Mouse (Mus musculus) left cerebral cortex, postnatal 10 days (tissue): ENCODE measurements at regions not wholly inside any gene's neighbourhood (a gene's known extent, or its start where the extent isn't known, plus 50 kb on each side); places are given as distances from the start of the nearest gene placed in this dataset.

Source experiments
- DNase-seq, 2 experiments: peaks; one replicate each; pipeline ENCODE4 v3.0.0; 2021 to 2022; ENCODE audit warnings: low spot score in 2 of 2, mixed read lengths in 1 of 2; ENCODE audit errors: extremely low spot score in 1 of 2
- intact Hi-C: fragments of 180-260 bp; cut with DNase I; formaldehyde crosslinking; loops from one replicate; pipeline ENCODE4 v1.15.1; 2025

GRCm38 (mm10) chr4:101350656-101351055 is 68.4 kb upstream of the Ak4 start:
- intact Hi-C loops = loop anchor here (5.0 to 10.0 kb wide), 3 partner anchors 77 to 294 kb away; partner anchors contain the start of gene Leprot
- no peak for DNase-seq

- intact Hi-C loops = loop anchor here (5.0 to 10.0 kb wide), 3 partner anchors 77 to 295 kb away; partner anchors contain the start of gene Leprot
- DNase-seq = no peak
These were observed 68.9 kb upstream of the Ak4 start for GRCm38 (mm10) chr4:101350222-101350621.

- intact Hi-C loops = no loop called here
- peak in 1 of 2 experiments; percentile 65 for DNase-seq
These were observed 69.7 kb upstream of the Ak4 start for GRCm38 (mm10) chr4:101349413-101349812.

- DNase-seq = no peak
- intact Hi-C loops = no loop called here
These were observed 71.8 kb upstream of the Ak4 start for GRCm38 (mm10) chr4:101347309-101347708.

GRCm38 (mm10) chr4:101342071-101342762 is 76.9 kb upstream of the Ak4 start:
- intact Hi-C loops = no loop called here
- no peak for DNase-seq

GRCm38 (mm10) chr4:101340741-101341140 is 75.7 kb upstream of the Jak1 start:
- no peak for DNase-seq
- intact Hi-C loops = no loop called here

- no peak for DNase-seq
- intact Hi-C loops = no loop called here
These were observed 73.1 kb upstream of the Jak1 start for GRCm38 (mm10) chr4:101338211-101338610.

GRCm38 (mm10) chr4:101336811-101337210 is 71.7 kb upstream of the Jak1 start:
- intact Hi-C loops = no loop called here
- DNase-seq = peak in 1 of 2 experiments; percentile 38

GRCm38 (mm10) chr4:101336371-101336770 is 71.3 kb upstream of the Jak1 start:
- intact Hi-C loops = no loop called here
- no peak for DNase-seq

- intact Hi-C loops = no loop called here
- no peak for DNase-seq
These were observed 68.8 kb upstream of the Jak1 start for GRCm38 (mm10) chr4:101333868-101334267.

GRCm38 (mm10) chr4:101333036-101333435 is 68.0 kb upstream of the Jak1 start:
- DNase-seq = no peak
- intact Hi-C loops = no loop called here

GRCm38 (mm10) chr4:101331231-101331630 is 66.1 kb upstream of the Jak1 start:
- intact Hi-C loops = no loop called here
- no peak for DNase-seq

- intact Hi-C loops = no loop called here
- DNase-seq = no peak
These were observed 64.0 kb upstream of the Jak1 start for GRCm38 (mm10) chr4:101329060-101329459.

GRCm38 (mm10) chr4:101326067-101326466 is 61.0 kb upstream of the Jak1 start:
- intact Hi-C loops = no loop called here

GRCm38 (mm10) chr4:101321731-101322130 is 56.6 kb upstream of the Jak1 start:
- intact Hi-C loops = no loop called here
- no peak for DNase-seq

More at GRCm38 (mm10) chr4:101326067-101326466, 61.0 kb upstream of the Jak1 start:
- no peak for DNase-seq

- DNase-seq = no peak
- intact Hi-C loops = no loop called here
These were observed 55.5 kb upstream of the Jak1 start for GRCm38 (mm10) chr4:101320587-101320986.

- DNase-seq = no peak
- intact Hi-C loops = no loop called here
These were observed 54.7 kb upstream of the Jak1 start for GRCm38 (mm10) chr4:101319681-101320220.

- intact Hi-C loops = no loop called here
These were observed 53.8 kb upstream of the Jak1 start for GRCm38 (mm10) chr4:101318836-101319235.

GRCm38 (mm10) chr4:101316061-101316460 is 51.0 kb upstream of the Jak1 start:
- intact Hi-C loops = no loop called here
- DNase-seq = no peak

More at GRCm38 (mm10) chr4:101318836-101319235, 53.8 kb upstream of the Jak1 start:
- no peak for DNase-seq
